ENCODE assay signal across 9 mouse cellular contexts in the genomic region with DNA sequence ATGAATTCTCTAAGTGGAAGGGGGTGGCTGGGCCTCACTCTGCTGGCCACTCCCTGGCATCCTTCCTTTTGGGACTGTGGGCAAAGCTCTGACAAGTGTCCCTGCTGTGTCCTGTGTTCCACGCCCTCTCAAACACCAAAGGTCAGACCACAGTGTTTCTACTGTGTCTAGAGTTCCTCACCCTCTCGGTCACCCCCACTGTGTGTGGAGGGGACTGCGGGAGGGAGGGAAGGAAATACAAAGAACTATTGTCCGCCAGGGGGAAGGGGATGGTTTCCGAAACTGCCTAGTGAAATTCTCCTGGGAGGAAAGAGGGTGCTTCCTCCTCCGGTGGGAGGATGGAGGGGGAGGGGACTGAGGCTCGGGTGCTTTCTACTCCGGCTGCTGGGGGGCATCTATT. TPM values are rescaled to one million over a fixed set of nuclear protein-coding genes. Genes with fewer than 3 reads are reported as not detected.
DNase-seq lines count a peak whose midpoint lies in the region; ATAC-seq lines count a peak whose summit lies in the region.
"Had no signal": no experiment of that assay in that cellular context is flagged by ENCODE, and none has a peak within 500 bp of the region (broad histone marks: within the 10 kb centered on the region; RNA-seq: fewer than 3 reads in every experiment).

No protein-coding gene starts in this region.

- H3K9me3 ChIP-seq in heart, embryonic 16.5 days (replicated peaks; ENCODE audit: control insufficient read depth, low read length): no peaks in the 10 kb centered on the region
- H3K9me3 ChIP-seq in hindbrain, embryonic 12.5 days (replicated peaks): no peaks in the 10 kb centered on the region

- peak; percentile 1; the same call in 1 of the 2 replicates for ATAC-seq in heart, embryonic 16.5 days (replicated peaks; ENCODE audit: extremely low read depth, insufficient read depth, low FRiP score)
- ATAC-seq in hindbrain, embryonic 12.5 days (ENCODE audit: low FRiP score): 0 out of 2 replicates have a peak, but pooled peaks have one; percentile 1
- peak; percentile 4; the same call in 1 of the 2 replicates for ATAC-seq in megakaryocyte-erythroid progenitor cell, adult 5-6 weeks (replicated peaks; ENCODE audit: low FRiP score, low TSS enrichment, poor library complexity, severe bottlenecking)
- ATAC-seq in erythroid progenitor cell, adult 5-6 weeks (replicated peaks; ENCODE audit: low FRiP score, poor library complexity, severe bottlenecking): no peak

- peak overlapping the region; percentile 95 for H3K27ac ChIP-seq in heart, embryonic 16.5 days (ENCODE audit: low read length)
- 0 out of 2 replicates have a peak overlapping the region, but pooled peaks have one; percentile 85 for H3K27ac ChIP-seq in hindbrain, embryonic 12.5 days

- H3K36me3 ChIP-seq in heart, embryonic 16.5 days (ENCODE audit: control insufficient read depth, insufficient read depth): peaks cover 38% of the 10 kb centered on the region
- peaks cover 21% of the 10 kb centered on the region for H3K36me3 ChIP-seq in hindbrain, embryonic 12.5 days

- peak overlapping the region; percentile 70 for H3K4me2 ChIP-seq in heart, embryonic 16.5 days (ENCODE audit: low read depth, low read length)
- H3K4me2 ChIP-seq in hindbrain, embryonic 12.5 days (replicated peaks): peak overlapping the region; percentile 96

- no peaks in the 10 kb centered on the region for H3K27me3 ChIP-seq in heart, embryonic 16.5 days (ENCODE audit: control insufficient read depth, insufficient read depth, low read length)
- H3K27me3 ChIP-seq in hindbrain, embryonic 12.5 days: no peaks in the 10 kb centered on the region
- H3K27me3 ChIP-seq: Patski had no signal

- H3K9ac ChIP-seq in heart, embryonic 16.5 days (ENCODE audit: low read length): peak overlapping the region; percentile 54
- peak overlapping the region; percentile 74 for H3K9ac ChIP-seq in hindbrain, embryonic 12.5 days

- H3K4me1 ChIP-seq in heart, embryonic 16.5 days (ENCODE audit: control insufficient read depth, insufficient read depth, low read length): peaks cover 36% of the 10 kb centered on the region
- peaks cover 33% of the 10 kb centered on the region for H3K4me1 ChIP-seq in hindbrain, embryonic 12.5 days

- peak overlapping the region; percentile 83; the same call in 1 of the 2 replicates for H3K4me3 ChIP-seq in heart, embryonic 16.5 days (ENCODE audit: low read length)
- H3K4me3 ChIP-seq in hindbrain, embryonic 12.5 days: peak overlapping the region; percentile 52; the same call in 1 of the 2 replicates

- DNase-seq in heart, adult 8-10 months (ENCODE audit: low spot score): no peak
- peak; percentile 82 for DNase-seq in brain, adult 2 months (ENCODE audit: low read depth, low spot score)
- no peak for DNase-seq in thymus, postnatal 25 days
- no peak for DNase-seq in cerebellum, adult 9-10 months

- WGBS in heart, embryonic 16.5 days: 17% methylated on average over 8 of the region's 8 CpGs
- WGBS in hindbrain, embryonic 12.5 days: 4% methylated on average over 8 of the region's 8 CpGs

RNA-seq across cellular contexts. Expression of a gene that starts 5.5 kb away (rescaled TPM):
- polyA plus RNA-seq in heart, embryonic 16.5 days (2015; fragmentation: Nextera tagmentation; extraction: Ambion mirVana): 93.9 and 104 TPM in 2 replicates
- 100 to 1,000 TPM; 128 to 185 (median 149) TPM for total RNA-seq in heart, adult 8-10 months (2022)
- 42.2 TPM in 2 replicates for polyA plus RNA-seq in hindbrain, embryonic 12.5 days (2016; fragmentation: Nextera tagmentation; extraction: Ambion mirVana)
- 3.3 and 4.1 TPM in 2 replicates for total RNA-seq in megakaryocyte-erythroid progenitor cell, adult 5-6 weeks (2014; fragmentation: Nextera tagmentation)
- total RNA-seq in megakaryocyte-erythroid progenitor cell, adult 5-6 weeks (2017): 0.30 and 1.3 TPM in 2 replicates
- 6.1 TPM in 1 of 2 replicates, not detected in the other for total RNA-seq in erythroid progenitor cell, adult 5-6 weeks (2015; ENCODE audit: low replicate concordance)
- 0.39 and 2.9 TPM in 2 replicates for total RNA-seq in erythroid progenitor cell, adult 5-6 weeks (2017; ENCODE audit: low replicate concordance)

RNA-seq across cellular contexts. Expression of a gene that starts 20.5 kb away (rescaled TPM):
- 119 and 126 TPM in 2 replicates for polyA plus RNA-seq in heart, embryonic 16.5 days (2015; fragmentation: Nextera tagmentation; extraction: Ambion mirVana)
- 10 to 100 TPM; 33.5 to 51.0 (median 41.9) TPM for total RNA-seq in heart, adult 8-10 months (2022)
- 78.0 and 83.6 TPM in 2 replicates for polyA plus RNA-seq in hindbrain, embryonic 12.5 days (2016; fragmentation: Nextera tagmentation; extraction: Ambion mirVana)
- not detected in 2 replicates for total RNA-seq in megakaryocyte-erythroid progenitor cell, adult 5-6 weeks (2014; fragmentation: Nextera tagmentation)
- not detected in 2 replicates for total RNA-seq in megakaryocyte-erythroid progenitor cell, adult 5-6 weeks (2017)
- total RNA-seq in erythroid progenitor cell, adult 5-6 weeks (2015; ENCODE audit: low replicate concordance): 1.8 TPM in 1 of 2 replicates, not detected in the other
- total RNA-seq in erythroid progenitor cell, adult 5-6 weeks (2017; ENCODE audit: low replicate concordance): 3.3 TPM in 1 of 2 replicates, not detected in the other

RNA-seq across cellular contexts. Expression of a gene that starts 30.3 kb away (rescaled TPM):
- polyA plus RNA-seq in heart, embryonic 16.5 days (2015; fragmentation: Nextera tagmentation; extraction: Ambion mirVana): 10.9 and 12.1 TPM in 2 replicates
- 10 to 100 TPM; 19.9 to 24.1 (median 22.7) TPM for total RNA-seq in heart, adult 8-10 months (2022)
- polyA plus RNA-seq in hindbrain, embryonic 12.5 days (2016; fragmentation: Nextera tagmentation; extraction: Ambion mirVana): 0.73 and 1.2 TPM in 2 replicates
- 0.37 TPM in 1 of 2 replicates, not detected in the other for total RNA-seq in megakaryocyte-erythroid progenitor cell, adult 5-6 weeks (2014; fragmentation: Nextera tagmentation)
- total RNA-seq in megakaryocyte-erythroid progenitor cell, adult 5-6 weeks (2017): not detected in 2 replicates
- 1.3 TPM in 1 of 2 replicates, not detected in the other for total RNA-seq in erythroid progenitor cell, adult 5-6 weeks (2015; ENCODE audit: low replicate concordance)
- total RNA-seq in erythroid progenitor cell, adult 5-6 weeks (2017; ENCODE audit: low replicate concordance): not detected in 2 replicates

RNA-seq across cellular contexts. Expression of a gene that starts 46.9 kb away (rescaled TPM):
- 0.20 and 0.22 TPM in 2 replicates for polyA plus RNA-seq in heart, embryonic 16.5 days (2015; fragmentation: Nextera tagmentation; extraction: Ambion mirVana)
- total RNA-seq in heart, adult 8-10 months (2022): under 1 TPM in 2 of 4 experiments, not detected in 2; 0.14 to 0.16 TPM
- 0.81 and 1.2 TPM in 2 replicates for polyA plus RNA-seq in hindbrain, embryonic 12.5 days (2016; fragmentation: Nextera tagmentation; extraction: Ambion mirVana)
- total RNA-seq in megakaryocyte-erythroid progenitor cell, adult 5-6 weeks (2014; fragmentation: Nextera tagmentation): 0.12 TPM in 1 of 2 replicates, not detected in the other
- total RNA-seq in megakaryocyte-erythroid progenitor cell, adult 5-6 weeks (2017): 0.28 TPM in 1 of 2 replicates, not detected in the other
- not detected in 2 replicates for total RNA-seq in erythroid progenitor cell, adult 5-6 weeks (2015; ENCODE audit: low replicate concordance)
- total RNA-seq in erythroid progenitor cell, adult 5-6 weeks (2017; ENCODE audit: low replicate concordance): not detected in 2 replicates

Comparison
In these comparisons a context has a peak if more than half of its experiments do, and no peak if none do; other contexts are left out.
1. RNA of a gene that starts 5.5 kb away (total RNA-seq): 128 to 185 TPM in heart, adult 8-10 months; 0.30 to 4.1 TPM in megakaryocyte-erythroid progenitor cell, adult 5-6 weeks and 0.39 to 6.1 TPM in erythroid progenitor cell, adult 5-6 weeks; every median in the first group is over 10 times any median in the second.
2. RNA of a gene that starts 20.5 kb away (total RNA-seq): 33.5 to 51.0 TPM in heart, adult 8-10 months; 1.8 to 3.3 TPM in erythroid progenitor cell, adult 5-6 weeks and not detected in megakaryocyte-erythroid progenitor cell, adult 5-6 weeks; every median in the first group is over 4 times any median in the second.
3. RNA of a gene that starts 30.3 kb away (total RNA-seq): 19.9 to 24.1 TPM in heart, adult 8-10 months; 1.3 TPM in erythroid progenitor cell, adult 5-6 weeks and 0.37 TPM in megakaryocyte-erythroid progenitor cell, adult 5-6 weeks; every median in the first group is over 4 times any median in the second.